Mouse (Mus musculus) MEL (cell line): Measurements from ENCODE around the gene Magea8.
"Not testable (repeated sequence)": the region's sequence is repeated elsewhere in the genome, so short reads cannot be mapped to it uniquely, and the experiment has no call there.

Experiments
- CHD2 ChIP-seq: IDR thresholded peaks from 2 replicates; pipeline ENCODE4 v1.6.1; 2011; ENCODE audit warnings: low read length, improper control_type of control experiment
- CTCF ChIP-seq, 3 experiments: IDR thresholded peaks in 2 of 3; conservative IDR thresholded peaks in 1 of 3; 2 replicates each; pipeline ENCODE4 v1.5.1; 2011 to 2012; ENCODE audit warnings: low read length in 3 of 3, low read depth in 2 of 3, mild to moderate bottlenecking in 2 of 3, improper control_type of control experiment in 1 of 3, inconsistent platforms in 1 of 3, mixed read lengths in 1 of 3, moderate library complexity in 1 of 3; ENCODE audit not compliant: control insufficient read depth in 1 of 3, insufficient read depth in 1 of 3, poor library complexity in 1 of 3, severe bottlenecking in 1 of 3
- E2F4 ChIP-seq: IDR thresholded peaks from 2 replicates; pipeline ENCODE4 v1.6.1; 2011; ENCODE audit warnings: low read depth, low read length, improper control_type of control experiment, borderline replicate concordance
- EP300 ChIP-seq, 2 experiments: IDR thresholded peaks; 2 replicates each; pipeline ENCODE4 v1.6.1; 2011; ENCODE audit warnings: improper control_type of control experiment in 2 of 2, low read length in 2 of 2, low read depth in 1 of 2, mild to moderate bottlenecking in 1 of 2
- ETS1 ChIP-seq: IDR thresholded peaks from 2 replicates; pipeline ENCODE4 v1.6.1; 2012; ENCODE audit warnings: low read depth, mild to moderate bottlenecking, inconsistent platforms, low read length, improper control_type of control experiment, moderate library complexity
- MAFK ChIP-seq: IDR thresholded peaks from 2 replicates; pipeline ENCODE4 v1.6.1; 2011; ENCODE audit warnings: low read depth, mild to moderate bottlenecking, low read length, improper control_type of control experiment, borderline replicate concordance
- MAZ ChIP-seq: IDR thresholded peaks from 2 replicates; pipeline ENCODE4 v1.6.1; 2012; ENCODE audit warnings: low read depth, mild to moderate bottlenecking, inconsistent platforms, low read length, improper control_type of control experiment
- POLR2A ChIP-seq, 2 experiments: IDR thresholded peaks; 2 replicates each; pipeline ENCODE4 v1.6.1; 2011 to 2012; ENCODE audit warnings: low read length in 2 of 2, mild to moderate bottlenecking in 2 of 2, control low read depth in 1 of 2, improper control_type of control experiment in 1 of 2, low read depth in 1 of 2, moderate library complexity in 1 of 2; ENCODE audit not compliant: control insufficient read depth in 1 of 2, insufficient read depth in 1 of 2, poor library complexity in 1 of 2
- POLR2AphosphoS5 ChIP-seq: IDR thresholded peaks from 2 replicates; pipeline ENCODE4 v1.6.1; 2012; ENCODE audit warnings: low read depth, borderline replicate concordance, mild to moderate bottlenecking, inconsistent platforms, low read length, moderate library complexity, mixed read lengths
- RAD21 ChIP-seq: IDR thresholded peaks from 2 replicates; pipeline ENCODE4 v1.6.1; 2011; ENCODE audit warnings: mild to moderate bottlenecking, low read depth, low read length, improper control_type of control experiment
- TAL1 ChIP-seq: IDR thresholded peaks from 2 replicates; pipeline ENCODE4 v1.6.1; 2012; ENCODE audit warnings: mild to moderate bottlenecking, inconsistent platforms, low read length, moderate library complexity, mixed read lengths
- ZNF384 ChIP-seq: IDR thresholded peaks from 2 replicates; pipeline ENCODE4 v1.6.1; 2012; ENCODE audit warnings: low read depth, mild to moderate bottlenecking, inconsistent platforms, low read length, improper control_type of control experiment

DNA sequence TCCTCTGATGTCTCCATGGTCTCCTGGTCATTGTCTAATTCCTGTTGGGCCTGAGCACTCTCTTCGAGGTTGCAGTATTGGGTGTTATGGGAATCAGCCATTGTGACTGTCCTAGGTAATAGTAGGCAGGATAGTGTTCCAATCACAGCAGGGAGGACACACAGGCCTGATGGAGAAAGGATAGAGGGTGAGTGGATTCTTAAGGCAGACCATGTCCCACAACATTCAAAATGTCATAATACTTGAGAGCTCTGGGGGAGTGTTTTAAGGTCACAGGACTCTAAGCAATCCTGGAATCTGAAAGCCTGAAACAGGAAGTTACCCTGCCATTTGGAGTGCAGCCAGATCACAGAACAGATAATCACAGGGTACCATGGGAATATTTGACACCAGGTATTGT, 46.2 kb downstream of the Magea8 start, which contains the start of gene Magea3:
- not testable (repeated sequence) for TF ChIP-seq MAFK; E2F4; EP300 (IDR thresholded peaks at IDR 0.05; ENCODE audit: low read depth in 1 of 2, low read length in 2 of 2); ZNF384; POLR2A (IDR thresholded peaks at IDR 0.05; ENCODE audit: control insufficient read depth in 1 of 2, insufficient read depth in 1 of 2, low read depth in 1 of 2, low read length in 2 of 2, poor library complexity in 1 of 2); CHD2; ETS1; RAD21; TAL1; MAZ; CTCF (IDR thresholded peaks at IDR 0.05 in 2 of 3, conservative IDR thresholded peaks at IDR 0.05 in 1 of 3; ENCODE audit: control insufficient read depth in 1 of 3, insufficient read depth in 1 of 3, low read depth in 2 of 3, low read length in 3 of 3, poor library complexity in 1 of 3, severe bottlenecking in 1 of 3); POLR2AphosphoS5
